Mouse (Mus musculus): ENCODE measurements around the gene Kcnma1. TPM values are rescaled to one million over a fixed set of nuclear protein-coding genes. Genes with fewer than 3 reads are reported as not detected.

Kcnma1 gene
- polyA plus RNA-seq, 1 experiment from 2014 or later = 22.1 TPM

DNA sequence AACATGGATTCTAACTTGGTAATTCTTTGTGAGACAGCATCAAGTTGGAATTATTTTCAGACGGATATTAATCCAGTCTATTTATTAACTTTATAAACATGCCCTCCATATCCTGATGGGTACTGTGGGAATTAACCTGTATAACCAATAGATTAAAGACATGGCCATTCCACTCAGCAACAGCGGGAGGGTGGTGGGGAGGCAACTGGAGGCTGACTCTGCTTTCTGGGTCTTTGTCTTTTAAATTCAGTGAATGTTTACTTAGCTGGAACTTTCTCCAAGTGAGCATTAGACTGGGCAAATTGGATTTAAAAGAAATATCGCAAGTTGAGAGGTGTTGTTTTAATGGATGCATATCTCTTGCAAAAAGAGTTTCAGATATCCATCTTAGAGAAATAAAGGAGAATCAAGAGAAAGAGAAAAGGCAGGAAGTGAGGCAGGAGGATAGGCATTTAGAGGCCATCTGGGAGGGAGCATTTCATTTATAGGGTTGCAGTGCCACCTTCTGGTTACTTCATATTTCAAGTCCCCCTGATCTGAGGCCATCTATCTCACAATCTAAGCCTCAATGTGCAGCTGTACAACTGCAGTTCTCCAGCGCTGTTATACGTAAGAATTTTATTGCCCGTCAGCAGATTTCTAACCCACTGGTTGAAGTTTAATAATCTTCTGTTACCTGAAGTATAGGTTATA lies 613.4 kb downstream of the Kcnma1 start:
- Histone ChIP-seq H3K27me3 (replicated peaks) (peaks cover 7% of the 10 kb centered on the region; the same call in 1 of the 2 replicates), H3K4me3 (replicated peaks) (no peak overlapping the region), H3K36me3 (no peaks in the 10 kb centered on the region), H3K4me2 (no peak overlapping the region), H3K4me1 (peaks cover 4% of the 10 kb centered on the region), H3K9ac (replicated peaks) (no peak overlapping the region), H3K27ac (replicated peaks) (no peak overlapping the region), H3K9me3 (replicated peaks) (no peaks in the 10 kb centered on the region)
- WGBS = 12% methylated on average over 6 of the region's 6 CpGs
- ATAC-seq (ENCODE audit: low FRiP score) = peak; percentile 79; the same call in 1 of the 2 replicates

DNA sequence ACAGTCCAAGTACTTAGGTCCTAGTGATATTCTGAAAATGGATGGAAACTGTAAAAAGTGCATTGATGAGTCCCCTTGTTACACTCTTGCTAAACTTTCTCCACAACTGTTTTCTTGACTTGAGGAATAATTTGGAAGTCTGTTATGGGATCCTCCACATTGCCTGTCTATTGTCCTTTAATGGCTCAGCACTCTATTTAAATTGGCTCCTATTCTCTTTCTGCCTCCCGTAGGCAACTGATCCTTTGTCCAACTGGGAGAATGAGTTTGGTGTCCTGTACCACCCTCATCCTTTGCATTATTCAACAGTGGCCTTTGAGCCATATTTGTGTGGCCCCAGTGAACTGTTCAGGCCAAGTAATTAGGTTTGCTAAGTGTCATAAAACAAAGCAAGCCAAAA lies 616.6 kb downstream of the Kcnma1 start:
- H3K36me3 ChIP-seq = no peaks in the 10 kb centered on the region
- 13% methylated on average over 1 of the region's 1 CpGs for WGBS

DNA sequence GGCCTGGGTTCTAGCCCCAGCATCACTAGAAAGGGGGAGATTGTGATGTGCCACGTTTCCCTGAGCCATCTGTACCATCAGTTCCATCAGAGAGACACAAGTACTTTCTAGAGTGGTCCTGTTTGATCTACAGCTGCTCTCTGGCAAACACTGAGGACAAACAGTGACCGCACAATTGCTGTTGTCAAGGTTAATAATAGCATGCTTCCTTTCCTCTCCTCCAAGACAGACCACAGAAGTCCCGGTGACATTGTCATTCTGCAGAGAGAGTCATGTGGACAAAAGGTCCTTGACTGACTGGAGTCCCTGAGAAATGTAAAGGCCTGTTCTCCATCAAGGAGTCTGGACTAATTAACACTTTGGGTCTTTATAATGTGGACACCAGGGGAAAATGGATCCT lies 622.7 kb downstream of the Kcnma1 start:
- no peak for ATAC-seq (ENCODE audit: low FRiP score)
- H3K36me3 ChIP-seq = no peaks in the 10 kb centered on the region
- WGBS = 50% methylated on average over 3 of the region's 3 CpGs
- H3K4me3 ChIP-seq (replicated peaks) = no peak overlapping the region
- peaks cover 7% of the 10 kb centered on the region for H3K4me1 ChIP-seq
- no peaks in the 10 kb centered on the region for H3K9me3 ChIP-seq (replicated peaks)
- H3K9ac ChIP-seq (replicated peaks) = no peak overlapping the region
- H3K27me3 ChIP-seq (replicated peaks) = no peaks in the 10 kb centered on the region
- no peak overlapping the region for H3K4me2 ChIP-seq
- H3K27ac ChIP-seq (replicated peaks) = no peak overlapping the region

More for the DNA sequence above, 616.6 kb downstream of the Kcnma1 start:
- no peaks in the 10 kb centered on the region for H3K27me3 ChIP-seq (replicated peaks)
- no peaks in the 10 kb centered on the region for H3K9me3 ChIP-seq (replicated peaks)
- no peak overlapping the region for H3K4me2 ChIP-seq
- no peak overlapping the region for H3K9ac ChIP-seq (replicated peaks)
- no peak overlapping the region for H3K27ac ChIP-seq (replicated peaks)
- peaks cover 4% of the 10 kb centered on the region for H3K4me1 ChIP-seq
- ATAC-seq (ENCODE audit: low FRiP score) = no peak
- H3K4me3 ChIP-seq (replicated peaks) = no peak overlapping the region

DNA sequence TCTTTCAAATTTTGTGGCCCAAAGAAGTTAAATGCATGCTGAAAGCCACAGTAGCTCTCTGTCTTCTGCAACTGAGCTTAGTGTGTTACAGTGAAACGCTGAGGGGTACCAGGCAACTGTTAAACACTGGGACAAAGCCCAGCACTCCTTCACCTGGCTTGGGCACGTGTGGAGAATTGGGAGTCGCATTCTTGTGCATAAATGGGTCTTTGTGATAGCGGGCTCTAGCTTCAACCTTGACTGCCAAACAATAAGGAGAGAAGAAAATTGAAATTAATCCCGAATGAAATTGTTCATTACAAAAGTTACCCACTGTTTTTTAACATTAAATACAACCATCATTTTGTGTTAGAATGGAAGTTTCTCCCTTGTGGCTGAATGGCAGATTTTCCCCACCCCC lies 623.5 kb downstream of the Kcnma1 start:
- no peak for ATAC-seq (ENCODE audit: low FRiP score)
- no peak overlapping the region for H3K4me2 ChIP-seq
- 72% methylated on average over 5 of the region's 5 CpGs for WGBS

DNA sequence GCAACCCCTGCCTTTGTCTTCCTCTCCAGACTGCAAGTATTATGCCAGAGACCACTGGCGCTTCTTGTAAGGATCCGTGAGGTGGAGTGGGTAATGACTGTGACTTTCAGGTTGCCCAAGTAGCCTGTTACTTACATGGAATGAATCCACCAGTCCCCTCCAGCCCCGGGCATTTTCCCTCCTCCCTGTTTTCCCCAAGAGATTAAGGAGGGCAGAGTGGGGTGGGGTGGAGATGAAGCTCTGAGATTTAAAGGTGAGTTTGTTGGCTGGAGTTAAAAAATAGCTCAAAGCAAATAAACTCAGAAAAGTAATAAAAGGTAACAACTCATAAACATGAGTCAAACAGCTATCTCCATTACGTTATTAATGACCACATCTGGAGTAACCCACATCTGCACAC lies 624.1 kb downstream of the Kcnma1 start:
- Histone ChIP-seq H3K9ac (replicated peaks) (no peak overlapping the region), H3K27ac (replicated peaks) (no peak overlapping the region), H3K4me1 (peaks cover 7% of the 10 kb centered on the region), H3K36me3 (no peaks in the 10 kb centered on the region), H3K9me3 (replicated peaks) (no peaks in the 10 kb centered on the region), H3K27me3 (replicated peaks) (no peaks in the 10 kb centered on the region), H3K4me3 (replicated peaks) (no peak overlapping the region), H3K4me2 (no peak overlapping the region)
- 50% methylated on average over 4 of the region's 4 CpGs for WGBS
- no peak for ATAC-seq (ENCODE audit: low FRiP score)

More for the DNA sequence above, 623.5 kb downstream of the Kcnma1 start:
- H3K4me3 ChIP-seq (replicated peaks) = no peak overlapping the region
- H3K4me1 ChIP-seq = peaks cover 7% of the 10 kb centered on the region
- no peak overlapping the region for H3K9ac ChIP-seq (replicated peaks)
- H3K27ac ChIP-seq (replicated peaks) = no peak overlapping the region
- H3K9me3 ChIP-seq (replicated peaks) = no peaks in the 10 kb centered on the region
- no peaks in the 10 kb centered on the region for H3K27me3 ChIP-seq (replicated peaks)
- no peaks in the 10 kb centered on the region for H3K36me3 ChIP-seq

DNA sequence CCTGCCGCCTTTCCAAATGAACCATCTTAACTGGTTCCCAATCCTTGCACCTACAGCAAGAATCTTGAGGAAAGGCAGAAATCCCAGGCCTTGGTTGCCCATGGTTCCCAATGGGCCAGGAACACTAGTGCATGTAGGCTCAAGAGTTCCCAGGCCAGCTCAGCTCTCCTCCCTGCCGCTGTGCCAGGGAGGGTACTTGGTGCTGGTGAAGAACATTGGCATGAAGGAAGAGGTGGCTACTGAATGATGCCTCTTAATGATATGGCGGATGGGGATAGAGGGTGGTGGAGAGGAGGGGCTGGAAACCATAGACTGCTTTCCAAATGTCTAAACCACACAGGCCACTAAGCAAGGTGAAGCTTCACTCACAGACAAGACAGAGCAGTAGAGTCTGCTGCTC lies 627.5 kb downstream of the Kcnma1 start:
- no peaks in the 10 kb centered on the region for H3K27me3 ChIP-seq (replicated peaks)
- 98% methylated on average over 3 of the region's 3 CpGs for WGBS
- no peak overlapping the region for H3K9ac ChIP-seq (replicated peaks)
- no peak for ATAC-seq (ENCODE audit: low FRiP score)
- no peak overlapping the region for H3K4me3 ChIP-seq (replicated peaks)
- H3K36me3 ChIP-seq = no peaks in the 10 kb centered on the region
- H3K4me2 ChIP-seq = no peak overlapping the region
- H3K4me1 ChIP-seq = peaks cover 7% of the 10 kb centered on the region
- no peaks in the 10 kb centered on the region for H3K9me3 ChIP-seq (replicated peaks)
- H3K27ac ChIP-seq (replicated peaks) = no peak overlapping the region

DNA sequence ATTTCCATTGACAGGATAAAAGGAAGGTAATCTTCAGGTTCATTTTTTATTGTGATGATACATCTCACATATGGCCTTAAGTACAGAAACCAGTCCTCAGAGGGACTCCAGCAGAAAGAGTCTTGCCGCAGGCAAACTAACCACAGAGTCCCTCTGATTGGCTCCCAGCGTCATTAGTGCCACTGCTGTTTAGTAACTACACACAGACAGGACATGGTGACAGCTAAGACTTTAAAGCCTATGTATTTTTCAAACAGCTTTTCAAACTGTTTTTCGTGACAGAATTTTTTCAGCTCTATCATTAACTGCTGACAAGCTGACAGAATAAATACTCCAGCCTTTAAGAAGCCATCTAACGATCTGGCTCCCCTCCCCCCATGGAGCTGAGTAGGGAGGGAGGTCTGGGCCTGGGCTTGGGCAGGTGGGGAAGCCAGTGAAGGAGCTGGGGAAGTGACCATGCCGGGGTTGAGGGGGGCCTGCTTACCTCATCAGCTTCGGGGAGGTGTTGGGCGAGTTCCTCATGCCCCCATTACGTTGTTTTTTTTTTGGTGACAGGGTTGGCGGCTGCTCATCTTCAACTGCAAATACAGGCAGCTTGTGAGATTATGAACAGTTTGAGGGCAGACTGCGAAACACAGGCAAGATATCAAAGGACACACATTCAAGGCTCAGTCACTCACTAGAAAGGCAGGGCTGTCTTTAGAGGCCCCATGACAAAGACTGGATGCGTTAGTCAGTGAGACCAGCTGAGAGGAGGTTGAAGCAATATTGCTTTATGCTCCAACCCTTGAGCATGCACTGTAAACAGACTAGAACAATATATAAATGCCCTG lies 628.3 kb downstream of the Kcnma1 start:
- H3K4me1 ChIP-seq = peaks cover 7% of the 10 kb centered on the region
- H3K4me2 ChIP-seq = no peak overlapping the region
- H3K27me3 ChIP-seq (replicated peaks) = no peaks in the 10 kb centered on the region
- no peak overlapping the region for H3K27ac ChIP-seq (replicated peaks)
- WGBS = 53% methylated on average over 11 of the region's 11 CpGs
- no peaks in the 10 kb centered on the region for H3K36me3 ChIP-seq
- H3K9me3 ChIP-seq (replicated peaks) = no peaks in the 10 kb centered on the region
- no peak overlapping the region for H3K4me3 ChIP-seq (replicated peaks)
- H3K9ac ChIP-seq (replicated peaks) = no peak overlapping the region
- ATAC-seq (ENCODE audit: low FRiP score) = no peak

DNA sequence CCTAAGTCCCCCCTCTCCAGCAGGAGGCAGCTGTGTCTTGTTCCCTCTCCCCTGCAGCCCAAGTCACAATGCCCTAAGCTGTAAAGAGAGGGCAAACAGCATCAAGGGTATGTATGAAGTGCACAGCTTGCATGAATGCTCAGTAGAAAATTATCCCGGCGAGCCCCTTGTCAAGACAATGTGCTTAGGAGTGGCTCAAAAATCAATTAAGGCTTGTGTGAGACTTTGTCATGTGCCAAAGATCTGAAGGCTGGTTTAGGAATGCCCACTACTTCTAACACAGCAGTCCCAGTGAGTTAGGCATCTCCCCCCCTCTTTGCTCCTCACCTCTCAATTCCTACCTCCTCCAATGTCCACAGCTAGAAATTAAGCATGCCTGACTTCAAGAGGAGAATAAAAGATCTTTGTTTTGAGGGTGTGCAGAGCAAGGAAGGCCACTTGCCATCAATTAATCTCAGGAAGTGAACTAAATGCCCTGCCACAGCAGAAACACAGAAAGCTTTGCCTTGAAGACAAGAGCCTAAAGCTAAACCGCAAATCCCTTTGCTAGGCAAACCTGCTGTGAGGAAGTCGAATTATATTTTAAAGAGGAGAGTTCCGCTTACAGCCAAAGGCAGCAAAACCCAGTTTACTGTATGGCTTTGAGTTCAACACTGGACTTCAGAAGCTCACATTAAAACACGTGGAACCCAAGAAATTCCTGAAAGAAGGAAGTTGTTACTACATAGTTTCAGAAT lies 635.8 kb downstream of the Kcnma1 start:
- no peaks in the 10 kb centered on the region for H3K9me3 ChIP-seq (replicated peaks)
- H3K9ac ChIP-seq (replicated peaks) = no peak overlapping the region
- H3K4me3 ChIP-seq (replicated peaks) = no peak overlapping the region
- H3K4me2 ChIP-seq = no peak overlapping the region
- no peaks in the 10 kb centered on the region for H3K36me3 ChIP-seq
- H3K27ac ChIP-seq (replicated peaks) = no peak overlapping the region
- WGBS = 26% methylated on average over 6 of the region's 6 CpGs
- no peak for ATAC-seq (ENCODE audit: low FRiP score)
- no peaks in the 10 kb centered on the region for H3K27me3 ChIP-seq (replicated peaks)
- 0 out of 2 replicates have a peak, but pooled peaks cover 8% of the 10 kb centered on the region for H3K4me1 ChIP-seq

DNA sequence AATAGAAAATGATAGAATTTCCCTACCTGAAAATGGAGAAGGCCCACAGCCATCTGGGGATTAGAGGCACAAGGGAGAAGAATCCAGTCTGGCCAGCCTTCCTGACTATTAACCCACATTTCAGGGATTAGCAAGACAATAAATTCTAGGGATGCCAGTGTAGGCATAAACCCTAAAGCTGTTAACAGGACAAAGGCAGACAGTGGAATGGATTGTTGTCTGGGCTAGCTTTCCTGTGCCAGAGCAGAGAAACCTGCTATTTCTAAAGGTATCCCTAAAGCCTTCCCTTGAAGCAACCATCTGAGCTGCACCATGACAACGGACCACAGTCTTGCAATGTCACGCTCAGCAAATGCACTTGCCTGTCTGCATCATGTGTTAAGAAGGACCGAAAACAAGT lies 642.3 kb downstream of the Kcnma1 start:
- no peaks in the 10 kb centered on the region for H3K4me1 ChIP-seq
- H3K4me3 ChIP-seq (replicated peaks) = no peak overlapping the region
- no peaks in the 10 kb centered on the region for H3K36me3 ChIP-seq
- 48% methylated on average over 3 of the region's 3 CpGs for WGBS
- no peaks in the 10 kb centered on the region for H3K9me3 ChIP-seq (replicated peaks)
- no peak overlapping the region for H3K27ac ChIP-seq (replicated peaks)
- no peak overlapping the region for H3K4me2 ChIP-seq
- H3K27me3 ChIP-seq (replicated peaks) = no peaks in the 10 kb centered on the region
- H3K9ac ChIP-seq (replicated peaks) = no peak overlapping the region
- ATAC-seq (ENCODE audit: low FRiP score) = no peak

DNA sequence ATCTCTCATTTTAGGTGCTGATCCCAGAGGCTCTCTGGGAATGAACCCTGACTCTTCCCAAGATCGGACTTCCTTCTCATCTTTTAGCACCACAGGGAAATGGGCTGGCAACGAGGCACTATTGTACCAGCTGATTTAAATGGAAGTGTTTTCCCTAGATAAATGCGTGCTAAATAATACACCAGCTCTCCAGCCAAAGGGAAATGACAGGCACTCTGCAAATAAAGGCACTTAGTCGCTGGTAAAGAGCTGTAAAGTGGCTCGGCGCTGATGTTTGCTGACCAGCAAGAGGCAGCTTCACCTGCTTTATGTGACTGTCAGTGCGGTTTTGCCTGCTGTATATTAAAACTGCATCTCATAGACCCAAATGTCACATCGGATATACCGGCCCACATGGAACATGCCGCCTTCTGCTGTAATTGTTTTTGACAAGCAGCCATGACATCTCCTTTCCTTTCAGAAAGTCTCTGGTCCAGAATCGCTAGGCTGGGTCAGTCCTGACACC lies 653.7 kb downstream of the Kcnma1 start:
- no peak overlapping the region for H3K4me3 ChIP-seq (replicated peaks)
- peaks cover 2% of the 10 kb centered on the region; the same call in 1 of the 2 replicates for H3K27me3 ChIP-seq (replicated peaks)
- H3K4me1 ChIP-seq = peaks cover 13% of the 10 kb centered on the region
- H3K36me3 ChIP-seq = no peaks in the 10 kb centered on the region
- H3K9ac ChIP-seq (replicated peaks) = no peak overlapping the region
- no peak overlapping the region for H3K27ac ChIP-seq (replicated peaks)
- no peak for ATAC-seq (ENCODE audit: low FRiP score)
- H3K4me2 ChIP-seq = no peak overlapping the region
- WGBS = 38% methylated on average over 11 of the region's 11 CpGs
- no peaks in the 10 kb centered on the region for H3K9me3 ChIP-seq (replicated peaks)

DNA sequence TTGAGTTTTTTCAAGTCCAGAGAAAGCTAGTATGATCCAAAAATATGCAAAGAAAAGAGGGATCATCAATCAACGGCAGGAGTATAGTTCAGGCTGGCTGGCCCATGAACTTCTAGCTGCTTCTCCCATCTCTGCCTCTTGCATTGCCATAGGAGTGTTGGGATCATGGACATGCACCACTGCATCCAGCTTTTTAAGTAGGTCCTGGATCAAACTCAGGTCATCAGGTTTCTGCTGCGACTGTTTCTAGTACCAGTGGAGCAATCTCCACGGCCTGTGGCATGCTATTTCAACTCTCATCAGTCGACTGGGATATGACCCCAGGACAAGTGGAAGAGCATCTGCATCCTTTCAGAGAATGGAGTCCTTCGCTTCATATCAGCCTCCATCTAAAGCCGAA lies 655.5 kb downstream of the Kcnma1 start:
- WGBS = 96% methylated on average over 6 of the region's 6 CpGs
- peaks cover 2% of the 10 kb centered on the region; the same call in 1 of the 2 replicates for H3K27me3 ChIP-seq (replicated peaks)
- ATAC-seq (ENCODE audit: low FRiP score) = no peak

More for the DNA sequence above, 655.5 kb downstream of the Kcnma1 start:
- Histone ChIP-seq H3K4me3 (replicated peaks) (no peak overlapping the region), H3K36me3 (no peaks in the 10 kb centered on the region), H3K9me3 (replicated peaks) (no peaks in the 10 kb centered on the region), H3K4me1 (peaks cover 8% of the 10 kb centered on the region), H3K9ac (replicated peaks) (no peak overlapping the region), H3K27ac (replicated peaks) (no peak overlapping the region), H3K4me2 (no peak overlapping the region)

Data from neural tube, embryonic 15.5 days (tissue).